Mouse (Mus musculus) ovary, postnatal 10 days (tissue): Measurements from ENCODE around the gene Ehhadh.

Experiments used
- DNase-seq: peaks from one replicate; pipeline ENCODE4 v3.0.0; 2022; ENCODE audit warnings: low spot score

The Ehhadh gene

GRCm38 (mm10) chr16:21727421-21727820 lies 60.2 kb downstream of the Ehhadh start:
- no peak for DNase-seq

GRCm38 (mm10) chr16:21724261-21724660 lies 63.3 kb downstream of the Ehhadh start:
- no peak for DNase-seq

GRCm38 (mm10) chr16:21719770-21720169 lies 67.8 kb downstream of the Ehhadh start:
- no peak for DNase-seq

GRCm38 (mm10) chr16:21714516-21714915 lies 73.1 kb downstream of the Ehhadh start:
- no peak for DNase-seq
